Mouse (Mus musculus): ENCODE data around the gene Nfib. TPM values are rescaled to one million over a fixed set of nuclear protein-coding genes. Genes with fewer than 3 reads are reported as not detected.

The Nfib gene
- polyA plus RNA-seq, 1 experiment from 2014 or later: 13.3 TPM

GRCm38 (mm10) chr4:82553658-82554057, 151.9 kb downstream of the Nfib start:
- DNase-seq (ENCODE audit: low spot score): no peak
- ATAC-seq (replicated peaks; ENCODE audit: low FRiP score, low read depth): no peak
- H3K9me3 ChIP-seq (replicated peaks; ENCODE audit: low read length): no peaks in the 10 kb centered on the region
- no peaks in the 10 kb centered on the region for H3K36me3 ChIP-seq (ENCODE audit: insufficient read depth, low read length)
- H3K4me2 ChIP-seq (ENCODE audit: low read length): no peak overlapping the region
- H3K4me1 ChIP-seq (replicated peaks; ENCODE audit: insufficient read depth, low read length): no peaks in the 10 kb centered on the region
- H3K4me3 ChIP-seq (replicated peaks; ENCODE audit: low read depth, low read length): no peak overlapping the region
- 66% methylated on average over 3 of the region's 3 CpGs for WGBS
- no peak overlapping the region for H3K27ac ChIP-seq
- no peak overlapping the region for H3K9ac ChIP-seq (ENCODE audit: low read depth, low read length)
- H3K27me3 ChIP-seq (ENCODE audit: insufficient read depth, low read length): no peaks in the 10 kb centered on the region
- no peak for TF ChIP-seq CTCF (IDR thresholded peaks at IDR 0.05; ENCODE audit: low read depth)

GRCm38 (mm10) chr4:82552238-82552637, 153.3 kb downstream of the Nfib start:
- Histone ChIP-seq H3K9ac (ENCODE audit: low read depth, low read length) (no peak overlapping the region), H3K4me2 (ENCODE audit: low read length) (no peak overlapping the region), H3K36me3 (ENCODE audit: insufficient read depth, low read length) (no peaks in the 10 kb centered on the region), H3K4me1 (replicated peaks; ENCODE audit: insufficient read depth, low read length) (no peaks in the 10 kb centered on the region), H3K9me3 (replicated peaks; ENCODE audit: low read length) (no peaks in the 10 kb centered on the region), H3K27me3 (ENCODE audit: insufficient read depth, low read length) (no peaks in the 10 kb centered on the region), H3K27ac (no peak overlapping the region), H3K4me3 (replicated peaks; ENCODE audit: low read depth, low read length) (no peak overlapping the region)
- no peak for ATAC-seq (replicated peaks; ENCODE audit: low FRiP score, low read depth)
- TF ChIP-seq CTCF (IDR thresholded peaks at IDR 0.05; ENCODE audit: low read depth): no peak
- peak; percentile 64 for DNase-seq (ENCODE audit: low spot score)
- 40% methylated on average over 7 of the region's 7 CpGs for WGBS

GRCm38 (mm10) chr4:82549762-82550380, 155.7 kb downstream of the Nfib start:
- TF ChIP-seq CTCF (IDR thresholded peaks at IDR 0.05; ENCODE audit: low read depth): no peak
- no peak overlapping the region for H3K4me2 ChIP-seq (ENCODE audit: low read length)
- H3K27me3 ChIP-seq (ENCODE audit: insufficient read depth, low read length): no peaks in the 10 kb centered on the region
- no peak overlapping the region for H3K4me3 ChIP-seq (replicated peaks; ENCODE audit: low read depth, low read length)
- H3K9me3 ChIP-seq (replicated peaks; ENCODE audit: low read length): no peaks in the 10 kb centered on the region
- no peaks in the 10 kb centered on the region for H3K4me1 ChIP-seq (replicated peaks; ENCODE audit: insufficient read depth, low read length)
- no peak overlapping the region for H3K9ac ChIP-seq (ENCODE audit: low read depth, low read length)
- H3K36me3 ChIP-seq (ENCODE audit: insufficient read depth, low read length): no peaks in the 10 kb centered on the region
- DNase-seq (ENCODE audit: low spot score): no peak
- ATAC-seq (replicated peaks; ENCODE audit: low FRiP score, low read depth): no peak
- no peak overlapping the region for H3K27ac ChIP-seq
- WGBS: 81% methylated on average over 10 of the region's 10 CpGs

GRCm38 (mm10) chr4:82548247-82548646, 157.3 kb downstream of the Nfib start:
- H3K4me2 ChIP-seq (ENCODE audit: low read length): no peak overlapping the region
- no peak for TF ChIP-seq CTCF (IDR thresholded peaks at IDR 0.05; ENCODE audit: low read depth)
- H3K36me3 ChIP-seq (ENCODE audit: insufficient read depth, low read length): no peaks in the 10 kb centered on the region
- H3K27me3 ChIP-seq (ENCODE audit: insufficient read depth, low read length): no peaks in the 10 kb centered on the region; the same call in 1 of the 2 replicates
- no peak for ATAC-seq (replicated peaks; ENCODE audit: low FRiP score, low read depth)
- H3K9ac ChIP-seq (ENCODE audit: low read depth, low read length): no peak overlapping the region
- WGBS: 92% methylated on average over 1 of the region's 1 CpGs
- H3K4me3 ChIP-seq (replicated peaks; ENCODE audit: low read depth, low read length): no peak overlapping the region
- H3K27ac ChIP-seq: no peak overlapping the region
- DNase-seq (ENCODE audit: low spot score): no peak
- H3K9me3 ChIP-seq (replicated peaks; ENCODE audit: low read length): no peaks in the 10 kb centered on the region
- no peaks in the 10 kb centered on the region for H3K4me1 ChIP-seq (replicated peaks; ENCODE audit: insufficient read depth, low read length)

GRCm38 (mm10) chr4:82543936-82544335, 161.6 kb downstream of the Nfib start:
- H3K27me3 ChIP-seq (ENCODE audit: insufficient read depth, low read length): peaks cover 12% of the 10 kb centered on the region; the same call in 1 of the 2 replicates
- H3K4me2 ChIP-seq (ENCODE audit: low read length): no peak overlapping the region
- H3K4me1 ChIP-seq (replicated peaks; ENCODE audit: insufficient read depth, low read length): no peaks in the 10 kb centered on the region
- no peak for ATAC-seq (replicated peaks; ENCODE audit: low FRiP score, low read depth)
- no peak overlapping the region for H3K9ac ChIP-seq (ENCODE audit: low read depth, low read length)
- H3K9me3 ChIP-seq (replicated peaks; ENCODE audit: low read length): no peaks in the 10 kb centered on the region
- no peak overlapping the region for H3K4me3 ChIP-seq (replicated peaks; ENCODE audit: low read depth, low read length)
- TF ChIP-seq CTCF (IDR thresholded peaks at IDR 0.05; ENCODE audit: low read depth): no peak
- H3K36me3 ChIP-seq (ENCODE audit: insufficient read depth, low read length): no peaks in the 10 kb centered on the region
- no peak overlapping the region for H3K27ac ChIP-seq
- WGBS: 84% methylated on average over 3 of the region's 3 CpGs
- no peak for DNase-seq (ENCODE audit: low spot score)

- Histone ChIP-seq H3K9me3 (replicated peaks; ENCODE audit: low read length) (no peaks in the 10 kb centered on the region), H3K4me1 (replicated peaks; ENCODE audit: insufficient read depth, low read length) (no peaks in the 10 kb centered on the region), H3K4me3 (replicated peaks; ENCODE audit: low read depth, low read length) (no peak overlapping the region), H3K27me3 (ENCODE audit: insufficient read depth, low read length) (peaks cover 17% of the 10 kb centered on the region; the same call in 1 of the 2 replicates), H3K27ac (no peak overlapping the region), H3K9ac (ENCODE audit: low read depth, low read length) (no peak overlapping the region), H3K4me2 (ENCODE audit: low read length) (no peak overlapping the region), H3K36me3 (ENCODE audit: insufficient read depth, low read length) (no peaks in the 10 kb centered on the region)
- WGBS: 81% methylated on average over 4 of the region's 4 CpGs
- no peak for TF ChIP-seq CTCF (IDR thresholded peaks at IDR 0.05; ENCODE audit: low read depth)
- ATAC-seq (replicated peaks; ENCODE audit: low FRiP score, low read depth): no peak
- DNase-seq (ENCODE audit: low spot score): no peak
Observed at GRCm38 (mm10) chr4:82543398-82543740, 162.2 kb downstream of the Nfib start.

Measured in kidney, postnatal 0 days (tissue).